Mouse (Mus musculus) forebrain, embryonic 12.5 days (tissue): ENCODE measurements at regions not wholly inside any gene's neighbourhood (a gene's known extent, or its start where the extent isn't known, plus 50 kb on each side); places are given as distances from the start of the nearest gene placed in this dataset.

Experiments
- ATAC-seq: fragments of 200-750 bp; cut with Nextera tagmentation; 2 replicates; pipeline ENCODE4 v1.8.0; 2017; ENCODE audit warnings: moderate TSS enrichment; ENCODE audit not compliant: low FRiP score
- H3K27ac ChIP-seq: fragments of 300-500 bp; sonication (generic); 2 replicates; pipeline ENCODE4 v1.5.1; 2016; ENCODE audit warnings: mild to moderate bottlenecking
- H3K27me3 ChIP-seq: fragments of 300-500 bp; sonication (generic); 2 replicates; pipeline ENCODE4 v1.6.1; 2016; ENCODE audit warnings: mild to moderate bottlenecking
- H3K36me3 ChIP-seq: fragments of 300-500 bp; sonication (generic); replicated peaks from 2 replicates; pipeline ENCODE4 v1.6.1; 2016; ENCODE audit warnings: mild to moderate bottlenecking
- H3K4me1 ChIP-seq: fragments of 300-500 bp; sonication (generic); 2 replicates; pipeline ENCODE4 v1.6.1; 2016
- H3K4me2 ChIP-seq: fragments of 300-500 bp; sonication (generic); 2 replicates; pipeline ENCODE4 v1.6.1; 2016; ENCODE audit warnings: mild to moderate bottlenecking, moderate library complexity
- H3K4me3 ChIP-seq: fragments of 300-500 bp; sonication (generic); replicated peaks from 2 replicates; pipeline ENCODE4 v1.5.1; 2016; ENCODE audit warnings: mild to moderate bottlenecking
- H3K9ac ChIP-seq: fragments of 300-500 bp; sonication (generic); 2 replicates; pipeline ENCODE4 v1.6.1; 2016; ENCODE audit warnings: mild to moderate bottlenecking
- H3K9me3 ChIP-seq: fragments of 300-500 bp; sonication (generic); 2 replicates; pipeline ENCODE4 v1.6.1; 2016
- WGBS: fragments of 180-500 bp; shearing (Covaris S2); methylation state at CpG from one replicate; pipeline ENCODE4 v1.1.7; 2016; 5-methylcytosine and 5-hydroxymethylcytosine counted together

GRCm38 (mm10) chr14:48022271-48022670, 98.4 kb upstream of the Peli2 start:
- H3K27me3 ChIP-seq, result no peaks in the 10 kb centered on the region
- H3K4me1 ChIP-seq, result no peaks in the 10 kb centered on the region
- H3K36me3 ChIP-seq, result no peaks in the 10 kb centered on the region
- no peak overlapping the region for H3K4me2 ChIP-seq
- no peak for ATAC-seq
- whole genome bisulfite sequencing, result 81% methylated on average over 4 of the region's 4 CpGs
- H3K9me3 ChIP-seq, result no peaks in the 10 kb centered on the region
- no peak overlapping the region for H3K27ac ChIP-seq
- no peak overlapping the region for H3K4me3 ChIP-seq
- H3K9ac ChIP-seq, result no peak overlapping the region

- 87% methylated on average over 8 of the region's 8 CpGs for WGBS
- H3K4me3 ChIP-seq, result no peak overlapping the region
- H3K36me3 ChIP-seq, result no peaks in the 10 kb centered on the region
- no peaks in the 10 kb centered on the region for H3K4me1 ChIP-seq
- H3K4me2 ChIP-seq, result no peak overlapping the region
- no peak for ATAC-seq
- H3K9me3 ChIP-seq, result no peaks in the 10 kb centered on the region
- no peak overlapping the region for H3K27ac ChIP-seq
- H3K27me3 ChIP-seq, result no peaks in the 10 kb centered on the region
- H3K9ac ChIP-seq, result no peak overlapping the region
Measured at GRCm38 (mm10) chr14:48024051-48024693, 96.5 kb upstream of the Peli2 start.

- H3K36me3 ChIP-seq, result no peaks in the 10 kb centered on the region
- no peak overlapping the region for H3K9ac ChIP-seq
- no peak for ATAC-seq
- no peak overlapping the region for H3K27ac ChIP-seq
- H3K27me3 ChIP-seq, result no peaks in the 10 kb centered on the region
- 0 out of 2 replicates have a peak, but pooled peaks cover 4% of the 10 kb centered on the region for H3K4me1 ChIP-seq
- H3K4me2 ChIP-seq, result no peak overlapping the region
- H3K4me3 ChIP-seq, result no peak overlapping the region
- WGBS, result 59% methylated on average over 4 of the region's 4 CpGs
- H3K9me3 ChIP-seq, result no peaks in the 10 kb centered on the region
Measured at GRCm38 (mm10) chr14:48039286-48039790, 81.3 kb upstream of the Peli2 start.

GRCm38 (mm10) chr14:48046094-48046493, 74.5 kb upstream of the Peli2 start:
- WGBS, result 86% methylated on average over 9 of the region's 9 CpGs
- no peak overlapping the region for H3K4me2 ChIP-seq
- H3K4me1 ChIP-seq, result no peaks in the 10 kb centered on the region

GRCm38 (mm10) chr14:48046831-48047230, 73.8 kb upstream of the Peli2 start:
- H3K27ac ChIP-seq, result no peak overlapping the region
- whole genome bisulfite sequencing, result 91% methylated on average over 1 of the region's 1 CpGs

More at GRCm38 (mm10) chr14:48046094-48046493, 74.5 kb upstream of the Peli2 start:
- H3K36me3 ChIP-seq, result no peaks in the 10 kb centered on the region
- no peaks in the 10 kb centered on the region for H3K27me3 ChIP-seq
- no peak overlapping the region for H3K27ac ChIP-seq
- ATAC-seq, result no peak
- no peak overlapping the region for H3K9ac ChIP-seq
- no peaks in the 10 kb centered on the region for H3K9me3 ChIP-seq
- no peak overlapping the region for H3K4me3 ChIP-seq

GRCm38 (mm10) chr14:48049698-48050459, 70.7 kb upstream of the Peli2 start:
- Histone ChIP-seq H3K4me1 (peaks cover 7% of the 10 kb centered on the region; the same call in 1 of the 2 replicates), H3K4me2 (no peak overlapping the region), H3K36me3 (no peaks in the 10 kb centered on the region), H3K9me3 (no peaks in the 10 kb centered on the region), H3K27ac (no peak overlapping the region), H3K9ac (no peak overlapping the region), H3K4me3 (no peak overlapping the region), H3K27me3 (no peaks in the 10 kb centered on the region)
- 88% methylated on average over 5 of the region's 5 CpGs for WGBS
- no peak for ATAC-seq

More at GRCm38 (mm10) chr14:48046831-48047230, 73.8 kb upstream of the Peli2 start:
- H3K27me3 ChIP-seq, result no peaks in the 10 kb centered on the region
- no peaks in the 10 kb centered on the region for H3K36me3 ChIP-seq
- H3K9me3 ChIP-seq, result no peaks in the 10 kb centered on the region
- no peak overlapping the region for H3K4me2 ChIP-seq
- no peak for ATAC-seq
- H3K4me1 ChIP-seq, result peaks cover 2% of the 10 kb centered on the region; the same call in 1 of the 2 replicates
- H3K4me3 ChIP-seq, result no peak overlapping the region
- H3K9ac ChIP-seq, result no peak overlapping the region

GRCm38 (mm10) chr14:48050460-48050760, 70.2 kb upstream of the Peli2 start:
- no peak for ATAC-seq
- WGBS, result 91% methylated on average over 2 of the region's 2 CpGs
- Histone ChIP-seq H3K4me3 (no peak overlapping the region), H3K9ac (no peak overlapping the region), H3K27ac (no peak overlapping the region), H3K36me3 (no peaks in the 10 kb centered on the region), H3K27me3 (no peaks in the 10 kb centered on the region), H3K4me1 (peaks cover 7% of the 10 kb centered on the region; the same call in 1 of the 2 replicates), H3K9me3 (no peaks in the 10 kb centered on the region), H3K4me2 (no peak overlapping the region)

- 39% methylated on average over 3 of the region's 3 CpGs for WGBS
- Histone ChIP-seq H3K27ac (peak overlapping the region; percentile 38; the same call in 1 of the 2 replicates), H3K4me1 (peaks cover 7% of the 10 kb centered on the region; the same call in 1 of the 2 replicates), H3K4me2 (no peak overlapping the region), H3K27me3 (no peaks in the 10 kb centered on the region), H3K9me3 (no peaks in the 10 kb centered on the region), H3K36me3 (no peaks in the 10 kb centered on the region), H3K9ac (no peak overlapping the region), H3K4me3 (no peak overlapping the region)
- no peak for ATAC-seq
Measured at GRCm38 (mm10) chr14:48051971-48052370, 68.7 kb upstream of the Peli2 start.

- Histone ChIP-seq H3K9me3 (no peaks in the 10 kb centered on the region), H3K36me3 (no peaks in the 10 kb centered on the region), H3K4me1 (peaks cover 7% of the 10 kb centered on the region; the same call in 1 of the 2 replicates), H3K9ac (no peak overlapping the region), H3K4me2 (no peak overlapping the region), H3K27ac (no peak overlapping the region; the same call in 1 of the 2 replicates), H3K27me3 (no peaks in the 10 kb centered on the region), H3K4me3 (no peak overlapping the region)
- no peak for ATAC-seq
- WGBS, result 30% methylated on average over 7 of the region's 7 CpGs
Measured at GRCm38 (mm10) chr14:48052405-48052804, 68.2 kb upstream of the Peli2 start.

GRCm38 (mm10) chr14:48053151-48053550, 67.5 kb upstream of the Peli2 start:
- H3K9me3 ChIP-seq, result no peaks in the 10 kb centered on the region
- 79% methylated on average over 4 of the region's 4 CpGs for WGBS
- H3K9ac ChIP-seq, result no peak overlapping the region
- H3K27ac ChIP-seq, result no peak overlapping the region
- no peaks in the 10 kb centered on the region for H3K27me3 ChIP-seq
- H3K4me1 ChIP-seq, result peaks cover 7% of the 10 kb centered on the region; the same call in 1 of the 2 replicates
- H3K4me3 ChIP-seq, result no peak overlapping the region
- no peak for ATAC-seq
- H3K36me3 ChIP-seq, result no peaks in the 10 kb centered on the region
- no peak overlapping the region for H3K4me2 ChIP-seq

- no peaks in the 10 kb centered on the region for H3K36me3 ChIP-seq
- H3K27me3 ChIP-seq, result no peaks in the 10 kb centered on the region
- no peak overlapping the region for H3K9ac ChIP-seq
- H3K4me2 ChIP-seq, result no peak overlapping the region
- WGBS, result 76% methylated on average over 3 of the region's 3 CpGs
- H3K27ac ChIP-seq, result no peak overlapping the region
- ATAC-seq, result no peak
- H3K4me1 ChIP-seq, result peaks cover 13% of the 10 kb centered on the region; the same call in 1 of the 2 replicates
- no peaks in the 10 kb centered on the region for H3K9me3 ChIP-seq
- no peak overlapping the region for H3K4me3 ChIP-seq
Measured at GRCm38 (mm10) chr14:48054719-48055118, 65.9 kb upstream of the Peli2 start.

- no peak for ATAC-seq
- Histone ChIP-seq H3K36me3 (no peaks in the 10 kb centered on the region), H3K4me1 (peaks cover 13% of the 10 kb centered on the region; the same call in 1 of the 2 replicates), H3K9me3 (no peaks in the 10 kb centered on the region), H3K9ac (no peak overlapping the region), H3K27me3 (no peaks in the 10 kb centered on the region), H3K4me2 (no peak overlapping the region), H3K27ac (no peak overlapping the region), H3K4me3 (no peak overlapping the region)
- 92% methylated on average over 2 of the region's 2 CpGs for WGBS
Measured at GRCm38 (mm10) chr14:48055861-48056260, 64.8 kb upstream of the Peli2 start.
